Mouse (Mus musculus): ENCODE measurements around the gene Il1rl2. TPM values are rescaled to one million over a fixed set of nuclear protein-coding genes. Genes with fewer than 3 reads are reported as not detected.

Gene Il1rl2
- polyA plus RNA-seq, 1 experiment from 2014 or later = not detected

- H3K27me3 ChIP-seq = no peaks in the 10 kb centered on the region
- CTCF ChIA-PET = interaction anchor here (1.1 to 2.2 kb wide), 2 partner anchors 11 to 41 kb away, joined by 3 to 7 read pairs; no protein-coding TSS in a partner anchor
- ATAC-seq (no peak), DNase-seq (ENCODE audit: low read depth, low spot score) (no peak)
- in situ Hi-C loops (cut with MboI; ENCODE audit: low pct_unique_long_range_greater_than_20kb) = no loop called here
- POLR2A ChIA-PET = interaction anchor here (0.6 kb wide), 1 partner anchor 57 kb away, joined by 5 read pairs; no protein-coding TSS in a partner anchor
- no peak for TF ChIP-seq CTCF (IDR thresholded peaks at IDR 0.05)
These were observed 1.9 kb upstream of the Il1rl2 start for GRCm38 (mm10) chr1:40322543-40322942.

GRCm38 (mm10) chr1:40324955-40325702 is 719 bp downstream of the Il1rl2 start:
- DNase-seq (ENCODE audit: low read depth, low spot score) (no peak), ATAC-seq (no peak)
- ChIA-PET POLR2A (no interaction called here), CTCF (interaction anchor here (1.5 kb wide), 1 partner anchor 13 kb away, joined by 4 read pairs; no protein-coding TSS in a partner anchor)
- in situ Hi-C loops (cut with MboI; ENCODE audit: low pct_unique_long_range_greater_than_20kb) = no loop called here
- no peak for TF ChIP-seq CTCF (IDR thresholded peaks at IDR 0.05)
- H3K27me3 ChIP-seq = no peaks in the 10 kb centered on the region

- ChIA-PET POLR2A (no interaction called here), CTCF (no interaction called here)
- DNase-seq (ENCODE audit: low read depth, low spot score) (no peak), ATAC-seq (no peak)
- in situ Hi-C loops (cut with MboI; ENCODE audit: low pct_unique_long_range_greater_than_20kb) = no loop called here
- no peak for TF ChIP-seq CTCF (IDR thresholded peaks at IDR 0.05)
- no peaks in the 10 kb centered on the region for H3K27me3 ChIP-seq
These were observed 1.4 kb downstream of the Il1rl2 start for GRCm38 (mm10) chr1:40325711-40326327.

- ChIA-PET CTCF (no interaction called here), POLR2A (no interaction called here)
- no peak for TF ChIP-seq CTCF (IDR thresholded peaks at IDR 0.05)
- ATAC-seq (no peak), DNase-seq (ENCODE audit: low read depth, low spot score) (no peak)
- no peaks in the 10 kb centered on the region for H3K27me3 ChIP-seq
- in situ Hi-C loops (cut with MboI; ENCODE audit: low pct_unique_long_range_greater_than_20kb) = no loop called here
These were observed 3.2 kb downstream of the Il1rl2 start for GRCm38 (mm10) chr1:40327604-40328003.

GRCm38 (mm10) chr1:40329526-40329925 is 5.1 kb downstream of the Il1rl2 start:
- no peak for TF ChIP-seq CTCF (IDR thresholded peaks at IDR 0.05)
- no peak for ATAC-seq
- ChIA-PET CTCF (no interaction called here), POLR2A (no interaction called here)
- in situ Hi-C loops (cut with MboI; ENCODE audit: low pct_unique_long_range_greater_than_20kb) = no loop called here
- no peaks in the 10 kb centered on the region for H3K27me3 ChIP-seq
- no peak for DNase-seq (ENCODE audit: low read depth, low spot score)

- ATAC-seq (no peak), DNase-seq (ENCODE audit: low read depth, low spot score) (no peak)
- no peak for TF ChIP-seq CTCF (IDR thresholded peaks at IDR 0.05)
- in situ Hi-C loops (cut with MboI; ENCODE audit: low pct_unique_long_range_greater_than_20kb) = no loop called here
- ChIA-PET CTCF (interaction anchor here (0.9 kb wide), 1 partner anchor 78 kb away, joined by 3 read pairs; no protein-coding TSS in a partner anchor), POLR2A (no interaction called here)
- H3K27me3 ChIP-seq = no peaks in the 10 kb centered on the region
These were observed 5.8 kb downstream of the Il1rl2 start for GRCm38 (mm10) chr1:40330181-40330580.

GRCm38 (mm10) chr1:40339346-40339745 is 14.9 kb downstream of the Il1rl2 start:
- POLR2A ChIA-PET = no interaction called here
- CTCF ChIA-PET = interaction anchor here (1.5 kb wide), 1 partner anchor 15 kb away, joined by 4 read pairs; the partner anchor contains the start of gene Il1rl2
- no peak for TF ChIP-seq CTCF (IDR thresholded peaks at IDR 0.05)
- ATAC-seq (no peak), DNase-seq (ENCODE audit: low read depth, low spot score) (no peak)
- in situ Hi-C loops (cut with MboI; ENCODE audit: low pct_unique_long_range_greater_than_20kb) = no loop called here
- H3K27me3 ChIP-seq = no peaks in the 10 kb centered on the region

GRCm38 (mm10) chr1:40340102-40340501 is 15.7 kb downstream of the Il1rl2 start:
- in situ Hi-C loops (cut with MboI; ENCODE audit: low pct_unique_long_range_greater_than_20kb) = no loop called here
- H3K27me3 ChIP-seq = no peaks in the 10 kb centered on the region
- no peak for ATAC-seq
- no peak for TF ChIP-seq CTCF (IDR thresholded peaks at IDR 0.05)
- POLR2A ChIA-PET = no interaction called here
- no peak for DNase-seq (ENCODE audit: low read depth, low spot score)
- CTCF ChIA-PET = interaction anchor here (1.1 kb wide), 1 partner anchor 10 kb away, joined by 4 read pairs; no protein-coding TSS in a partner anchor

- ChIA-PET CTCF (no interaction called here), POLR2A (no interaction called here)
- no peaks in the 10 kb centered on the region for H3K27me3 ChIP-seq
- in situ Hi-C loops (cut with MboI; ENCODE audit: low pct_unique_long_range_greater_than_20kb) = no loop called here
- TF ChIP-seq CTCF (IDR thresholded peaks at IDR 0.05) = no peak
- DNase-seq (ENCODE audit: low read depth, low spot score) (no peak), ATAC-seq (no peak)
These were observed 27.9 kb downstream of the Il1rl2 start for GRCm38 (mm10) chr1:40352158-40352903.

- POLR2A ChIA-PET = no interaction called here
- in situ Hi-C loops (cut with MboI; ENCODE audit: low pct_unique_long_range_greater_than_20kb) = no loop called here
- no peak for ATAC-seq
- H3K27me3 ChIP-seq = no peaks in the 10 kb centered on the region
- no peak for DNase-seq (ENCODE audit: low read depth, low spot score)
- TF ChIP-seq CTCF (IDR thresholded peaks at IDR 0.05) = no peak
- CTCF ChIA-PET = no interaction called here
These were observed 28.5 kb downstream of the Il1rl2 start for GRCm38 (mm10) chr1:40352904-40353286.

- ChIA-PET POLR2A (no interaction called here), CTCF (interaction anchor here (1.4 kb wide), 1 partner anchor 16 kb away, joined by 3 read pairs; no protein-coding TSS in a partner anchor)
- no peak for TF ChIP-seq CTCF (IDR thresholded peaks at IDR 0.05)
- in situ Hi-C loops (cut with MboI; ENCODE audit: low pct_unique_long_range_greater_than_20kb) = no loop called here
- no peak for ATAC-seq
- no peaks in the 10 kb centered on the region for H3K27me3 ChIP-seq
- no peak for DNase-seq (ENCODE audit: low read depth, low spot score)
These were observed 30.3 kb downstream of the Il1rl2 start for GRCm38 (mm10) chr1:40354665-40355064.

Measured in Patski (cell line).